Mouse (Mus musculus) gastrocnemius, postnatal 36 days (tissue): Measurements from ENCODE around the gene Sucnr1. TPM values are rescaled to one million over a fixed set of nuclear protein-coding genes. Genes with fewer than 3 reads are reported as not detected.
"Not testable (repeated sequence)": the region's sequence is repeated elsewhere in the genome, so short reads cannot be mapped to it uniquely, and the experiment has no call there.

Source experiments
- DNase-seq, 2 experiments: peaks; one replicate each; pipeline ENCODE4 v3.0.0; 2022
- intact Hi-C: fragments of 180-260 bp; cut with DNase I; formaldehyde crosslinking; loops from one replicate; pipeline ENCODE4 v1.15.1; 2025
- long read RNA-seq, 2 experiments: library from polyadenylated mRNA; stranded (forward); transcript quantifications; one replicate each; pipeline ENCODE4 v2.0.0; 2021
- total RNA-seq, 2 experiments: library from RNA; stranded (reverse); gene quantifications; 2 replicates each; pipeline ENCODE4 v1.2.3; 2021

Sucnr1 gene
- total RNA-seq, result not detected
- long read RNA-seq, experiment 1, result 0 reads
- long read RNA-seq, experiment 2, result 0 reads

DNA sequence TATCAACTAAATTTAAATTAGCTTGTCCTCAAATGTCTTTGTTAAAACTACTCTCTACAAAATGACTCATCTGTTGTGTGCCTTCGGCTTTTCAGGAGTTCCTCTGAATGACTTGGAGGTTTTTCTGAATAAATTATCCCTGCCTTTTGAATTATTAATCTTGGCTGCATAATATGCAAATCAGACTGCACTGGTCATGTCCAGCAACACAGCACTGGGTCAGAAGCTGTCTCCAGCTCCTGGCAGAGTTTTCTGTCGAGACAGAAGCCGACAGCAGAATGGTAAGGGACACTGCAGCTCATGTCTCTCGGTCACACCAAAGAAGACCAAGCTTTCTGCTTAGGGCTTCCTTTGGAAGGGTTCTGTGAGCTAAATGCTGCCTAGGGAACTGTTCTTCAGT is at the start of gene Sucnr1:
TSS of gene Sucnr1 (plus strand) at position 222 of the 400 bp plus-strand sequence.
- intact Hi-C loops, result no loop called here
- DNase-seq, result no peak

DNA sequence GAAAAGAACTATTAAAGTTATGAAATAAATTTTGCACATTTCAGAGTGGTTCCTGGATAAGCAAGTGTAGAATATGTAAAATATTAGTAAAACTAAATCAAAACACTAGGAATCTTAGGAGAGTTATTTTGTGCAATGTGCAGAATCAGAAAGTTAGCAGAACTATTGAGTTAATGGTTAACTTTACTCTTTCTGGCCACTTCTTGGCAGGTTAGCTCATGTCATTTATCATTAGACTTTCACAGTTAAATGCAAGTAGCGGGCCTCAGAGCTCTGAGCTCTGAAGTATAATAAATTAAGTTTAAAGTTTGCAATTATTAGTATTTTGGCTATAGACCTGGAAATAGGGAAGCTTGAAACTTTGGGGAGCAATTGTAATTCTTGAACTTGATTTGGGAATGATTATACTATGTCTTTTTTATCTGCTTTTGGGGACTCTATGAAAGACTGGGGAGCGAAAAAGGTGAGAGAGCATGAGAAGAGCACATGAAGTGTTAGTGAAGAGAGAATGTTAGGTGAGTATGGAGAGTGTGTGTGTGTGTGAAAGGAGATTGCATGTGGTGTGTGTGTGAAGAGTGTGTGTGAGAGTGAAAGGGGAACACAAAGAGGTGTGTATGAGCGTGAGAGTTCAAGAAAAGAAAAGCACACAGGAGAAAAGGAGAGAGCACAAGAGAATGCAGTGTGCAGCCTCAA is 35.3 kb upstream of the Sucnr1 start:
- no peak for DNase-seq
- intact Hi-C loops, result no loop called here

DNA sequence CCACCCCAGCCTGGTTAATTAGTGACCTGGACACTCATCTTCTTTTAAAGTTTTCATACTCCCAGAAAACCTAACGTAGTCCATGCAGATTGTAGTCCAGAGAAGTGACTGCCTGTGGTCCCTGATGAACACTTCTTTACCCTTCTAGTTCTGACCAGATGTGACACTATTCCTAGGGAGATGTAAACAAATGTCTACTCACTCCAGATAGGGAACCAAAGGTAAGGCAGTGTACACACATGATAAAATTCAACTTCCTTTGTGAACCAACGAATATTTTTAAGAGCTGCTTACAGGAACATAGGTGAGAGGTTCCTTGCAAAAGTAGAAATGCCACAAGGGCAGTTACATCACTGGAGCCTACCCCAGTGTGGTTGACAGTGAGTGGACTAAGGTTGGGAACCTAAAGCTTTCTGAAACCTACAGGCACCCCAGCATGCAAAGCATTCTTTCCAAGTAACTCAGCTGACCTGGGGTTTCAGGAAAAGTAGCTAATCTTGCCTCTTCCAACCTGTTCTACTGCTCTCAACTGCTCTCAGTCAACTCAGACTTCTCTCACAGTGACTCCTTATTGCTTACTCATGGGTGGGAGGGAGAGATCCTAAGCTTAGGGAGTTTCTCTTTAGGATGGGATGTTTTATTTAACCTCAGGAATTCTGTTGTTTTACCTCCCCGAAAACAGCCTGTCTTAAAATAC is 28.3 kb upstream of the Sucnr1 start:
- intact Hi-C loops, result no loop called here
- DNase-seq, result no peak

DNA sequence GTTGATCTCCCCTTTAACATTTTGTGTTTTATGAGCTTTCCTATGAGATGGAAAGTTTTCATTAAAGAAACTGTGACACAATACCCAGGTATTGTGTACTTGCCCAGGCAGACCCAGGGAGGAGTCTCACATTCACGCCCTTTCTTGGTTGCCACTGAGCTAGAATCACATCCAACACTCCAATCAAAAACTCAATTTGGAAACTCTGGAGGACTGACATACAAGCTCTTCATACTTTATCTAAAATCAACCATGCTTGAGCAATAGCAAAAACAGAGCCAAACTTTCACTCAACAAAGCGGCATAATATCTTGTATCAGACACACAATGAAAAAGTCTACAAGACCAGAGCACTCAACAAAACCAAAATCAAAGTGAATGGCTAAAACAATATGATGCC is 27.7 kb upstream of the Sucnr1 start:
- intact Hi-C loops, result no loop called here
- no peak for DNase-seq

DNA sequence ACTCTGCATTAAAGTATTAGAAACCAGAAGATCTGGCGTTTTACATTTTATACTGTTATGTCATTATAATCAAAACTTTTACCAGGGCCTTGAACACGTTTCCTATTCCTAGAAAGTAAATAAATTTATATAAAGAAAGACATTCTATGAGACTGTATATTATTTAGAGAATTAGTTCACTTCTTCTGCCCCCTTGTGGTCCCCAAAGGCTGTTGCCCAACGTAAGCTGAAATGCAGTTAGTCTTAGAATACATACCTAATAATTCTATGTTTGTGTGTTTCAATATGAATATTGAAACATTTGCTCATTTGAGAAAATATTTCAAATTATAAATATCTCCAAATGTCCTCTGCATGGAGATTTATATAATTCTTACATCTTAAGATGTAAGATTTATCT is 25.2 kb upstream of the Sucnr1 start:
- no peak for DNase-seq
- intact Hi-C loops, result no loop called here

DNA sequence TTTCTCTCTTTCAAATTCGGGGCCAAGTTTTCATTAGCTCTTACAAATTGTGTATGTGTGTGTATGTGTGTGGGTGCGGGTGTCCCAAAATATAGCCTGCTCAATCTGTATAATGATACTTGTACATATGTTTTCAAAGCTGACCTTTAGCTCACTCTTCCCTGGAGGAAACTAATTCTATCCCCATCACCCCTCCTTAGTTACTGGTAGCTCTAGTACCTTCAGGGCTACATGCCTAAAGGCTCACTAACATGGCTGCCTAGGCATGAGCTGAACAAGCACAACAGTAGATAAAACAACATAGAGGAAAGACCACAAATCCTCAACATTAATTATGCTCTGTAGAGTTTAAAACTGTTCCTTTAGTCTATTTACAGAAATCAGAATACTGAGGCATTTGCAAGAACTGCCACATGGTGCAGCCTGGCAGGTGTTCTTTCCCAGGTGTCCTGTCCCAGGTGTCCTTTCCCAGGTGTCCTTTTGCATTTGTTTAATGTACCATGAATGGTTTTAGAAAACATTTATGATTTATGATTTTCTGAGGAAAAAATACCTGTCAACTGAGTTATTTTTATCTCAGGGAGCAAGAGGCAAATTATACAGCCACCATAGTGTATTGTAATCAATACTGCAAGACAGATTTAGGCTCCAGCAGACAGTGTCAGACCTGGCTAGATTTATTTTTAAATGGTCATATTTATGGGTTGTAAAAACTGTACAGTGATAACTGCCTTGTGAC is 24.4 kb upstream of the Sucnr1 start:
- DNase-seq, result no peak
- intact Hi-C loops, result no loop called here

DNA sequence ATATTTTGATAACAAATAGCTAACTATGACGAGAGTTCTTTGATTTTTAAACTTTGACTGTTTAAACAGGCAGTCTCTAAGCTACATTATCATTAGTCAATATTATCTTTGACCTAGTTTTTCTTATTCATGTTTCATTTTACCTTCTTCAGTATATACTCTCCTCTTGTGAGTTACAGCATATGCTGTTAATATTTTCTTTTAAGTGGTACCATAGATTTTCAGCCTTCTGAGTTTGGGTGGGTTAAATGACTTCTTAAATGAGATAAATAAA is 23.9 kb upstream of the Sucnr1 start:
- no peak for DNase-seq
- intact Hi-C loops, result no loop called here

DNA sequence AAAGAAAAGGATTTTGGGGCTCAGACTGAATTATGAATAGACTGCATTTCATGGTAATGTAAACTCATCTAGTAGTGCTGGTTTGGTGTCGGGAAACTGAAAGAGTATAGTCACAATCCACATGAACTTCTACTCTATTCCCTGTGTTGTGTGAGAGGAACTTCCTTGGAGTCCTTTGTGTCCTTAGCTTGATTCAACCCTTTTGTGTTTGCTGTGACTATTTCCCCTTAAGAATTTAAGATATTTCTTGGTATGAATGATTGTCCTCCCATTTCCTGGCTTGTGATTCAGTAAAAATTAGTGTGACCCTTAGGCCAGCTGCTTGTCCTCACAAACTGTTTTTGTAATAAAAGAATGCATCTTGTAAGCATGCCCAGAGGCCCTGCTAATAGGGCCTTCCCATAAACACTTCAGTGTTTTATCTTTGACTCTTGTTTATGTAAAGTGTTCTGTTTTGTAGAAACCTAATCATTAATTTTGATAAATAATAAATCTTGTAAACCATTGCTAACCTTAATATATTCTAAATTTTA is 2.7 kb upstream of the Sucnr1 start:
- intact Hi-C loops, result no loop called here
- no peak for DNase-seq

DNA sequence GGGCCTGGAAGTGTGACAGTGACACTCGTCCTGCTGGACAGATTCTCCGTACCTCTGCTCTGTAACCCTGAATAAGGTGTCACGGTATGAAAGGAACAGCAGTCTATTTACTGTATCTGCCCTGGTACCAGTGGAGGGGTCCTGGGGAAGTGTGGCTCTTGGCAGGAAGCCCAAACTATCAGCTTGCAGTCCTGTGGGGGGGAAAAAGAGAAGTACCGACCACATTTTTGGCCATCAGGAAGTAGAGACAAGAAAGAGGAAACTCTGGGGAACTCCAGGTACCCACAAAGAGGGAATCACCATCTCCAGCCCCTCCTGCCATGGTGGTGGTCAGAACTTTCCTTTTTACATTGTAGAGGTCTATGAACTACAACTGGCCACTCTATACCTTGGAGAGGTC is 1.1 kb upstream of the Sucnr1 start:
- no peak for DNase-seq
- intact Hi-C loops, result no loop called here

DNA sequence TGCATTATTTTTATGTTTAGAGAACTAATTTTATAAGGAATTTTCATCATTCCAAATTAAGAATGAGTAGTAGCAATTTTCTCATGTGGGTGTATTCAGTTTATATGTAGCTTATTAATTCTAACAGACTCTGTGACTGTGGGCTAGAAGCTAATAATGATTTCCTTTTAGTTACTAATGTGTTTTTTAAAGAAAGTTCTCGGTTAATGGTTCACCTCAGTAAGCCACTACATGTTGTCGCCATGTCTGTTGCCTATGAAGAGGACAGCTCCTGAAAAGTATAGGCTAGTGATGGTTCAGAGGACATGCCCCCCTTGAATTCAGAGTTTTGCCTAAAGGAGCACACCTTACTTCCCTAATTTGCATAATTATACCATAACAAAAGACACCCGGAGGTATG is 1.1 kb downstream of the Sucnr1 start:
- no peak for DNase-seq
- intact Hi-C loops, result no loop called here

DNA sequence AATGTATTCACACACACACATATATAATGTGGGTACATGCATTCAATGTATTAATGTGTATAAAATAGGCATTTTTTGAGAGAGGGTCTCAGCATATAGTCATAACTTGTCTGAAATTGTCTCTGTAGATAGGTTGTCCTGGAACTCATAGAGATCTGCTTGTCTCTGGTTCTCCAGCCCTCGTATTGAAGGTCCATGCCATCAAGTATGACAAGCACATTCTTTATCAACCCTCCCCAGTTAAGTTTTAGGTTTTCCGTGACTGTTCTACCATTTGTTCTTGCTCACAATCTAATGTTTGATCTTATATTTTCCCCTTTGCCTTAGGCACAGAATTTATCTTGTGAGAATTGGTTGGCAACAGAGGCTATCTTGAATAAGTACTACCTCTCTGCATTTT is 4.1 kb downstream of the Sucnr1 start:
- DNase-seq, result no peak
- intact Hi-C loops, result no loop called here

DNA sequence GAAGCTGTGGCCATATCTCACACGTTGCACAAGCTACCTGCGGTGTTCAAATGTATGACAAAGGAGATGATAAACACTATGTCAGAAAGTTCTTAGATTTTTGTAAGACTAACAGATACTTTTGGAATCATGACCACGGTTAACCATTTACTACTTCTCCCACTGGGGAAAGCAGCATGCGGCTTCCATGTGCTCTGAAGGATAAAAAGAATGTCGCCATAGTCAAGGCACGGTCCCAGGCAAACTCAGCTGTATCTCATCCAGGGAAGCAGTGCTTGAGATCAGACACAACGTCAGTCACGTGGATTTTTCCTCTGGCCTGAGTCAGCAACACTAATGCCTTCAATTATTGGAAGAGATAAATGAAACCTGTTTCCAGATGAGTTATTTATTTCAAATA is 9.7 kb downstream of the Sucnr1 start:
- intact Hi-C loops, result no loop called here
- no peak for DNase-seq

DNA sequence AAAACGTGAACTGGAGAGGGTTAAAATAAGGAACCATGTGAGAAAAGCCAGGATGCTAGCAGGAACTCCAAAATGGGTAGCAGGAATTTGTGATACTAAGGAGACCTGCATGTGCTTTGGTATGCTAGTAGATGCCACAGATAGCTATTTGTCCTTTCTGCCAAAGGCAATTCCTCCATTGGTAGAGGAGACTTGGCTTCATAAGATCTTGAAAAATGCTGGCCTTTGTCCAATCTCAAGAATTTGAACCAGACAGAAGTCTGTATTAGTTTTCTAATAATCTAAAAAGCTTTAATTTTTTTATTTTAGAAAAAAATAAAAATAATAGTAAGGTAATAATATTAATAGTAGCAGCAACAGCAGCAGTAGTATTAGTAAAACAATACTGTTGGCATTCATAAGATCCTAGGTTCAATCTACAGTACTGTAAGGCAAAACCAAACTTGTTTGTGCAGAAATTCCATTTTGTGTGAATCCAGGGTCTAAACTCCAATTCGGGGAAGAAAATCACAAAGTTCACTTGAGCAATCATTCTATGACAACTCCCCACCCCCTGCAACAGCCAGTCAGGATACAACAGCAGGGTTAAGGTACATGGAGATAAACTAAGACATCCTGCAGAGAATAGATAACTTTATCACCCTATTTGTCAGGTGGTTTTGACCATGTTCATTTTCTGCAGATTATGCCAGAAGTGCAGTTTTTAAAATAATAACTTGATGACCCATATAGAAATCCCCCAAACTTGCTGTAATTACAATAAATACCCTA is 12.9 kb downstream of the Sucnr1 start:
- DNase-seq, result no peak
- intact Hi-C loops, result no loop called here

DNA sequence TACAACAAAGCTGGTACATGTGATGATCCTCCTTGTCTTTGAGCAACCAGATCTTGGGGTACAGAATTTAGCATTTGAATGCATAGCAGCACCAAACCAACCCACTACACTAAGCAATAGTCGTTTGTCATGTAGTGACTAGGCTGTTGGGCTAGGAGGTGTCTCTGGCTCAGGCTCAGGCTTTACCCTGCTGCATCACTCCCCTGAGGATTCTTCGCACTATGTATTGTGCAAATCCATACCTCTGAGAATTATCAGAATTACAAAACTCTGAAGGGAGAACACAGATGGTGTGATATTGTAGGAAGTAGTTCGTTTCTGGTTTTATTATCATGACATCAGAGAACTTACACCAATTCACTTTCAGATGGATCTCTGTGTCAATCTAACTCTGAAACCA is 15.3 kb downstream of the Sucnr1 start:
- intact Hi-C loops, result no loop called here
- DNase-seq, result no peak

DNA sequence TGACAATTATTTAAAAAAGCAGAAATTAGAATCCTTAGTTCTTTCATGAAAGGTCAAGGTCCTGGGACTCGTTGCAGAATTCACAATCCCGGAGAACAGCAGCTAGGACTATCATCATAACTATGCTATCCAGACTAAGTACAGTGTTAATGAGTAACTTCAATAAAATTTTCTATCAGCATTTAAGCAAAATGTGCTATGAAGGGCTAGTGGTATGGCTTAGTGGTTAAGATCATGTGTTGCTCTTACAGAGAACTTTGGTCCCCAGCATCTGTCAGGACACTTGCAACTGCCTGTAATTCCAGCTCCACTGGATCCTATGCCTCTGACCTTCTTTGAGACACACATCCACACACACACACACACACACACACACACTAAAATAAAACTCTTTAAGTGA is 15.8 kb downstream of the Sucnr1 start:
- DNase-seq, result no peak
- intact Hi-C loops, result no loop called here

DNA sequence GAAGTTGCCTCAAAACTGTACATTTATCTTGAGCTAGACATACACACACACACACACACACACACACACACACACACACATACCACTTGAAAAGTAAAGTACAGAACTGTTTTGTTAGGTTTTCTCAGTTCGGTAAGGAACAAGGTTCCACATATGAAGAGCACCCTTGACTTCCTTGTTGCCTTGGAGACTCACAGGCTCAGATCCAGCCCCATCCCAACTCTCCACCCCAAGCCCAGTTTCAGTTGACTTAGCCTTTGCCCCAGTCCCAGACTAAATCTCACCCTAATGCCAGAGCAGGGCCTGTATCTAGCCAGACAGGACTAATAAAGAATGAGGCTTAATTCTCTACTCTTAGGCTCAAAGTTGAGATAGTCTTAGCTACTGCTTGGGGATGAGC is 16.9 kb downstream of the Sucnr1 start:
- no peak for DNase-seq
- intact Hi-C loops, result no loop called here

DNA sequence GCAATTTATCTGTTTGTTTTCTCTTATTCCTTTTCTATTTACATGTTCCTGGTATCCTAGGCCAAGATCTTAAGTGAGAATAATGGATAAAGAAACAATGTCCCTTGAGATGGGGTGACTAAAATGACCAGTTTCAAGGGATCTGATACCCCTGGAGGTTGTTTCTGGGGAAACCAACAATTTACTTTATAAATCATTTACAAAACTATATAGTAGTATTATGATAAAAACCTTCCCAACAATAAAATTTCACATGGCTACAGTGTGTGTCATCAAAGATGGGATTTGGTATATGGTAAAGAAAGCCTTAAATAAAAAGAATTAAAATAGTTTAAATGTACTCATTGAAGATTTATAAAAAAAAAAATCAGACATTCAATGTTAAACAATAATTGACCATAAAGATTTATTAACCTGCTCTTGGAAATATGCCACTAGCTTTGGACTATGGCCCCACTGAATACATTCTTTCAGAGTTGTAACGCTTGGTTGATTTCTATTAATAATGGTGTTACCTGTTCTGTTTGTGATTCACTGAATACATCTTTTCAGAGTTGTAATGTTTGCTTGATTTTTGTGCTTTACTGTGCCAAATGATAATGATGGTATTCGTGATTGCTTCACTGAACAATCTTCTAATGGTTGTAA is 22.9 kb downstream of the Sucnr1 start:
- intact Hi-C loops, result no loop called here
- DNase-seq, result no peak

DNA sequence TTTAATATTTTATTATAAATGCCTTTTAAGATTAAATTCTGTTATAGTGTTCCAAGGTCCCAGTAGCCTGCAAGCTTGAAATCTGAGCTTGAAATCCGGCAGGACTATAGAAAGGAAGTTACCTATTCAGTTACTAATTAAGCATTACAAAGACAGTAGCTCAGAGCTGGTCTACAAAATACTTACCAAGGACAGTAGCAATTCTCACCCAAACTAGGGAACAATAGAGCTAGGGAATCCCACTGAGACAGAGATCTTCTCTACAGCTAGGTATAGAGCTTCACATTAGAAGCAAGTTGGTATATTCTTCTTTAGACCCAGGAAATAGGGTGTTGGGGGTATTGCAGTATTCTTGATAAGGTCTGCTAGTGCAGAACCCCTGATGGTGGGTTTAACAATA is 24.8 kb downstream of the Sucnr1 start:
- intact Hi-C loops, DNase-seq: not testable (repeated sequence)

DNA sequence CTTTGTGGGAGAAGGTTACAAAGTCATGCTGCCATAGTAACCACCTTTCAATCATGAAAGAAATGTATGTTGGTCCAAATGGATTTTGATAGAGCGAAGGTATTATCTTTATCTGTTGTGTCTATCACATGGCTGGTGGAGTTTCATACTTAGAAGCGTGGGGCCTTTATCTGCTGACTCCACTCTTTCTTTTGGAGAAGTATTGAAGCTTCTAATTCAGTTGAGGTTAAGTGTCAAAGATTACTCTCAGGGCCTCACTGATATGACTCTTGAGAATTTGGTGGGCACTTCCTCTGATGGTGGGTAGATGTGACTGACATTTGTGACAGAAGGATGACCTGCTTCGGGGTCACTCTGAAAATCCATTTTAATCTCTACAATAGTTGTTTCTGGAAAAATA is 26.1 kb downstream of the Sucnr1 start:
- DNase-seq, result no peak
- intact Hi-C loops, result no loop called here

DNA sequence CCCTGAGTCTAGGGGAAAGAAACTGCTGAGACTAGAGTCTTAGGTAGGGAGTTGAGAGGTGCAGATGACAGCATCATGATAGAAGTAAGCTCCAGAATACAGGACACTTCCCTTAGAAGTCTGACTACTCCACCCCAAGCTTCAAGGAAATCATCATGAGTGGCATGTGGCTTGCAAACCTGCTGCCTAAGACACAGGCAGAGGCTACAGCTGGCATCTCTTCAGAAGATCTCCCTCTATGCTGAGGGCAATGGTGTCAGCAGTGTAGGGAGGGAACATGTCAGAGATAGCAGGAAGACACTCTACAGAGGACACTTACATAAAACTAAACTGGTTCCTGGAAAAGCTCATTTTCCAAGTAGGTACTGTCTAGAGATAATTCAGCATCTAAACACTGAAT is 27.1 kb downstream of the Sucnr1 start:
- no peak for DNase-seq
- intact Hi-C loops, result no loop called here
